Mouse (Mus musculus): ENCODE results near the gene Gm5741.

The Gm5741 gene

DNA sequence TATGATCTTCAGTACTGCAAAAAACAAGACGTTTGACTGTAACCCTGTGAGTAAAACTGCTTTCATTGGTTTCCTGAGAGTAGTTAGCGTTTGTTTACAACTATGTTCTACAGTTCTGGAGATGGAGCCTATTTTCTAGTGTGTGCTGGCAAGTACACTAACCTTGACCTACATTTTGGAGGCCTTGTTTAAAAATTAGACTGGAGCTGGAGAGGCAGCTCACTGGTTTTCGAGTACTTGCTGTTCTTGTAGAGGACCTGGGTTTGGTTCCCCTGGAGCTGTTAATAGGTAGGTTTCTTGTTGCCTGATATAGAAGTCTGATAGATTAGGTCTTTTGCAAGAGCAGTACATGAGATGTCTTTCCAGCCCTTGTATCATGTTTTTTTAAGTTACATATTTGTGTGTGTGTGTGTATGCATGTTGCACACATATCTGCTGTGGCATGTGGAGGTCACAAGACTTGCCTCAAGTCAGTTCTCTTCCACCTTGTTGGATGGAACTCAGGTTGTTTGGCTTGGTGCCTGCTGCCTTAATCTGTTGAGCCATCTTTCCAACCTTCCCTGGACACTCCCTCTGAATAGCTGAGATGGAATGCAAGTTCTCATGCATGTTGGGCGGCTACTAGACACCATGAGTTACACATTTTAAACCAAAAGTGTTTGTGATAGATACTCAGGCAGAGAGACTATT lies 35.0 kb downstream of the Gm5741 start:
- DNase-seq (ENCODE audit: low read depth in 1 of 2, low spot score in 2 of 2), result no peak

DNA sequence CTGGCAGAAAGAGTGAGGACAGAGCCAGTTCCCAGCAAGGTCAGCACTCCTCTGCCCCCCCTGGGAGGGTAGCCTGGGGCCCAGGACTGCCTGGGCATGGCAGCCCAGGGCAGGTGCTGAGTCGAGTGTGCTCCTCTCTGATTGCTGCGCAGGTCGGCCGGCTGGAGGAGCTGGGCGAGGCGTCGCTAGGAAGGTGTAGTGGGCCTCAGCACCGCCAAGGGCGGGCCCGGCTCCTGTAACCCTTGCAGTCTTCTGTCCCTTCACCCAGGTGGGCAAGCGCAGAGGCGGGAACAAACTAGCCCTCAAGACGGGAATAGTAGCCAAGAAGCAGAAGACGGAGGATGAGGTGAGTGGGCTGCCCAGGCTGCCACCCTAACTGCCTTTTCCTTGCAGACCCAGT lies 38.5 kb downstream of the Gm5741 start:
- DNase-seq (ENCODE audit: low read depth in 1 of 2, low spot score in 2 of 2), result no peak

DNA sequence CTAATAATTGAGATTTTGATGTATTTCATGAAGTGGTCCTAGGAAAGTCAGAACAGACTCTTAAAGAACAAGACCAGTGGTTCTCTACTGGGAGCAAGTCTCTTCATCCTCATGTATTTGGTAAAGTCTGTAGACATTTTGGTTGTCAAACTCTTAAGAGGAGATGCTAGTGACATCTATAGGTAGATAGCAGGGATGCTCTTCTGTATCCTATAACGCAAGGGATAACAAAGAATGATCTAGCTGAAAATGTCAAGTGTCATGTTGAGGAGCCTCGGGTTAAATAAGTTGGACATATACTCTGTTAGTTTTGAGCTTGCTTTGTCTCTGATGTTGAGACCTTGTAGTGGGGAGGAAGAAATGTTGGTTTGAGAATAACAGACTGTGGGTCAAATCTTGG lies 39.9 kb downstream of the Gm5741 start:
- DNase-seq (ENCODE audit: low read depth in 1 of 2, low spot score in 2 of 2), result no peak

DNA sequence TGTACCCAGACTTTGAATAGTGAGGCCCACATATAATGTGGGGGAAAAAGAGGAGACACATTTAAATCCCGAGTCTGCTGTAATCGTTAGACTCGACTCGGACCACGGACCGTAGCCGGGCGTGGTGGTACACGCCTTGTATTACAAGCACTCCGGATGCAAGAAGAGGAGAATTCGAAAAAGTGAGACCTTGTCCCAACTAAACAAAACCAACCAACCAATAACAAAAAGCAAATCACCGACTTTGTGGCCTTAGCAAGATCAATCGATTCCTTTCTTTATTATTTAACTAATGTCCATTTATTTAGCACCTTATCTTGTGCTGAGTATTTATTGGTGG lies 40.3 kb downstream of the Gm5741 start:
- no peak for DNase-seq (ENCODE audit: low read depth in 1 of 2, low spot score in 2 of 2)

DNA sequence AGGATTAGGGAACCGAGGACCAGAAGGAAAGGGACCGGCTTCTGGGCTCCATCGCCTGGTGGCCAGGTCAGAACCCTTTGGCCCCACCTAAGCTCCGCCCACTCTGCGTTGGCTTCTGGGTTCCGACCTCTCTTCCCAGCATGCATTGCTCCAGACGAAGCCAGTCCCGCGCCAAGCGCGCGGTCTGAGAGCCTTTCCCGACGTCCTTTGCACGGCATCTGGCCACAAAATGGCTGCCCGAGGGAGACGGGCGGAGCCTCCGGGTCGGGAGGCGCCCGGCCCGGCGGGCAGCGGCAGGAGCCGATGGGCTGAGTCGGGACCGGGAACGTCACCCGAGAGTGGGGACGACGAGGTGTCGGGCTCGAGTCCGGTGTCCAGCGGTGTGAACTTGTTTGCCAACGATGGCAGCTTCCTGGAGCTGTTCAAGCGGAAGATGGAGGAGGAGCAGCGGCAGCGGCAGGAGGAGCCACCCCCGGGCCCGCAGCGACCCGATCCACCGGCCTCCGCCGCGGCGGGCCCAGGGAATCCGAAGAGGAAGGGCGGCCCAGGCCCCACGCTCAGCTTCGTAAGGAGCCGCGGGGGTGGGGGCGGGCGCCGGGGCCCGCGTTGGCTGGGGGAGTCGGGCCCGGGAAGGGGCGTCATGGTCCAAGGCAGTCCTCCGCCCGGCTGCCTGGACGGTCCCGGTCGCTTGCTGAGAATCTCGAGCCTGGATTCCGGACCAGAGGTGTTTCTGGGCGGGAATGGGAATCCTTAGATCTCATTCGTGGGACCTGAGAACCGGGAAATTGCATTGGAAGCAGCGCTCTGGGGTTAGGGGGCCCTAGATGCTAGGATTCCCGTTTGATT lies 40.9 kb downstream of the Gm5741 start, which contains the start of gene Trir:
Gene Trir, plus strand, starts transcription at position 154 of the 846 bp plus-strand sequence.
- DNase-seq (ENCODE audit: low read depth in 1 of 2, low spot score in 2 of 2), result peak; percentile 91 to 96

DNA sequence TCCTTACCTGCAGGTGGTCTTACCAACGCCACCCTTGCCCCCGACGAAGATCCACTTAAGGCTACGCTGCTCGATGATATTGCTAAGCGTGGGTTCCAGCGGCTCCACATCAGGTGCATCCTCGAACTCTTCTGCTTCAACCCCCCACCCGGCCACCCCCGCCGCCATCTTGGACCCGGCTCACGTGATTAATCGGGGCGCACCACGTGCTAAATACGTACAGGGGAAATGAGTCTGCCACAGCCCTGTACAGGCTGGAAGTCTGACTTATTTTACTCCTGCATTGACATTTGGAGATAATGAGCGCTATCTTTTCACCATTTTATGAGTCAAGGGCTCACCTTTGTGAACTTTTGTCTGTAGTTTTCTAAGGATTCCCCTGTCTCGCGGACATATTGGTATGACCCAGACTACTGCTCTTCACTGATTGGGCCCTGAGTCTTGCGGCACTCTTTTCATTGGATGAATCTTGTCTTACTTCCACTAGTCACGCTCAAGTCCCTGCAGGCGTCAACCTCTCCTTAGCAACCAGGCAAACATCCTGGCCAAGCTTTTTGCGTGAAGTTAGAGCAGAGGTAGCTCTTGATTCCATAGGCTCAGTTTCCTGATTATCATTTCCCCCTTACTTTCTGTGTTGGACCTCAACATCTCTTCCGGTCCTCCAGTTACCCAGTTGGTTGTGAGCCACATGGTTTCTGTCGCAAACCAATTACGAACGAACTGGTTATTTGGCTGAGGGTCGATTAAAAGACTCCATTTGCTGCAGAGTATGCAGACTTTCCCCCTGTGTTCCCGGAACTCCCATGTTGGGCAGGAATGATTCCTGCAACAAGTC lies 42.5 kb downstream of the Gm5741 start, which contains the start of gene Asna1:
Gene Asna1, minus strand, starts transcription at position 184 of the 835 bp plus-strand sequence.
- peak; percentile 73 to 82 for DNase-seq (ENCODE audit: low read depth in 1 of 2, low spot score in 2 of 2)

DNA sequence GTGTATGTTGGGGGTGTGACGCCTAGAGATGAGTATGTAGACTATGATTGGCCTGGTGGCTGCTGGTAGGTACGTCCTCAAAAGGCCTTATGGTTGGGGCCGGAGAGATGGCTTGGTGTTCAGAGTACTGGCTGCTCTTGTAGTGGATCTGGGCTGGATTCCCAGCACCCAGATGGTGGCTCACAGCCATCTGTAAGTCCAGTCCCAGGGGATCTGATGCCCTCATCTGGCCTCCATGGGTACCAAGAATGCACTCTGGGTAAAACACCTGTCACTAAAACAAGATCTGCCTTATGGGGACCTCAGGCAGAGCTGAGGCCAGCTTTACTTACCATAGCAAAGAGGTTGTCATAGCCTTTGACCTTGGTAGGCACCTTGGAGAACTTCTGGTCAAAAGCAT lies 43.9 kb downstream of the Gm5741 start:
- DNase-seq (ENCODE audit: low read depth in 1 of 2, low spot score in 2 of 2), result no peak

DNA sequence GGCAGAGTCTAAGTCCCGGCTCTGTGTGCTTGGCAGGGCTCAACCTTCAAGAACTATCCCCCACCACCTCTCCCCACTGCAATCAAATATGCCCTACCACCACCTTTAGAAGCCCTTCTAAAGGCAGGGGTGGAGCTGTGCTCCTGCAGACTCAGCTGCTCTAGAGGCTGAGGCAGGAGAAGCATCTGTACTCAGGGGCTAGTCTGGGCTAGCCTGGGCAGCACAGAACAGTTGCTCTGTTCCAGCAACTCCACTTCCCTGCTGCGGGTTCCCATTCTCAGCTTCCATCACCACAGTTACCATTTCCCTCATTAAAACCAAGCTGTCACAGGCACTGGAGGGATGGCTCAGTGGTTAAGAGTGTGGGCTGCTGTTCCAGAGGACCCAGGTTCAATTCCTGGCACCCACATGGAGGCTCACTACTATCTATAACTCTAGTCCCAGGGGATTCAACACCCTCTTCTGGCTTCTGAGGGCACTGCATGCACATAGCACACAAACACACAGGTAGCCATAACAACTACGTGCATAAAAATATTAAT lies 46.2 kb downstream of the Gm5741 start:
- no peak for DNase-seq (ENCODE audit: low read depth in 1 of 2, low spot score in 2 of 2)
